In the genomic region with DNA sequence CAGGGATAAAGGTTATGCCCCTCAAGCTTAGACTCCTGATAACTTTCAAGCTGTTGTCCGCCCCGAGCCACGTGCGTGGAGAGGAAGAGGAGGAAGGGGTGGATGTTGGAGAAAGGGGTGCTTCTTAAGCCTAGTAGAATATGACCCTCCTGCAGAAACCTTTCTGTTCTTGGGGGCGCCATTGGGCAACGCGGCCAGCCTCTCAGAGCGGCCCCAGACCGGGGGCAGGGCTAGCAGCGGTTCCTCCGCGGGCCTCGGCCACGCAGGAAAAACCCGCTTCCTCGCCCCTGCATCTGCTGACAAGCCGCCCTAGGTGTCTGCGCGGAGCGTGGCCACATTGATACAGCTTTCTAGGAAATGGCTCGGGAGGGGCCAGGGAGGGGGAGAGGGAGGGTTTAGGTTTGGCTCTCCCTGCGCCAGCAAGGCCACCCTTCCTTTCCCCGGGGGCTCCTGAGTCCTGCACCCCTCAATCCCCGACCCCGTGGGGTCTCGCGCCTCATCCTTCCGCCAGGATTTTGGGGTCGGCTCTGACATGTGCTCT, we compare ENCODE assay signal across 8 mouse cellular contexts. TPM values are rescaled to one million over a fixed set of nuclear protein-coding genes. Genes with fewer than 3 reads are reported as not detected.
DNase-seq lines count a peak whose midpoint lies in the region; ATAC-seq lines count a peak whose summit lies in the region.

No protein-coding gene starts in this region.

- H3K9me3 ChIP-seq in embryonic facial prominence, embryonic 13.5 days: no peaks in the 10 kb centered on the region
- H3K9me3 ChIP-seq in limb, embryonic 13.5 days: no peaks in the 10 kb centered on the region
- H3K9me3 ChIP-seq in midbrain, embryonic 14.5 days (ENCODE audit: control insufficient read depth, low read length): no peaks in the 10 kb centered on the region

- peak; percentile 4; the same call in 1 of the 2 replicates for ATAC-seq in embryonic facial prominence, embryonic 13.5 days (ENCODE audit: insufficient number of reproducible peaks, insufficient read depth, low FRiP score, low TSS enrichment, low read depth)
- peak; percentile 19 to 24 for ATAC-seq in hematopoietic stem cell, adult 5-6 weeks (replicated peaks in 1 of 2; ENCODE audit: insufficient read depth in 1 of 2, low FRiP score in 2 of 2, low TSS enrichment in 1 of 2, low read depth in 1 of 2, poor library complexity in 2 of 2, severe bottlenecking in 2 of 2)
- 0 out of 2 replicates have a peak, but pooled peaks have one; percentile 0 for ATAC-seq in limb, embryonic 13.5 days (ENCODE audit: low FRiP score, low read depth)
- ATAC-seq in midbrain, embryonic 14.5 days (ENCODE audit: low FRiP score, low TSS enrichment): peak; percentile 16

- peak overlapping the region; percentile 95 for H3K27ac ChIP-seq in embryonic facial prominence, embryonic 13.5 days
- peak overlapping the region; percentile 98 for H3K27ac ChIP-seq in limb, embryonic 13.5 days
- peak overlapping the region; percentile 49 for H3K27ac ChIP-seq in midbrain, embryonic 14.5 days (replicated peaks; ENCODE audit: low read depth, low read length)

- peaks cover 57% of the 10 kb centered on the region for H3K4me1 ChIP-seq in embryonic facial prominence, embryonic 13.5 days
- H3K4me1 ChIP-seq in limb, embryonic 13.5 days: peaks cover 47% of the 10 kb centered on the region
- H3K4me1 ChIP-seq in midbrain, embryonic 14.5 days (ENCODE audit: control insufficient read depth, insufficient read depth, low read length): peaks cover 51% of the 10 kb centered on the region

- under 1% methylated on average over 29 of the region's 29 CpGs for WGBS in embryonic facial prominence, embryonic 13.5 days
- WGBS in limb, embryonic 13.5 days: under 1% methylated on average over 29 of the region's 29 CpGs
- 0% methylated on average over 29 of the region's 29 CpGs for WGBS in midbrain, embryonic 14.5 days

- DNase-seq in 416B (ENCODE audit: low read depth) (peak; percentile 95), MEL-GATA-1-ER (ENCODE audit: extremely low read depth, low read depth) (peak; percentile 62)
- DNase-seq in midbrain, embryonic 14.5 days: peak; percentile 66
- DNase-seq in splenic B cell, adult 2 months (ENCODE audit: low read depth, low spot score): peak; percentile 70
- DNase-seq in cerebellum, adult 9-10 months: no peak

- H3K4me3 ChIP-seq in embryonic facial prominence, embryonic 13.5 days: peak overlapping the region; percentile 78
- peak overlapping the region; percentile 92 for H3K4me3 ChIP-seq in limb, embryonic 13.5 days
- H3K4me3 ChIP-seq in midbrain, embryonic 14.5 days (replicated peaks; ENCODE audit: low read depth, low read length): peak overlapping the region; percentile 47

- peak overlapping the region; percentile 72 for H3K9ac ChIP-seq in embryonic facial prominence, embryonic 13.5 days
- H3K9ac ChIP-seq in limb, embryonic 13.5 days: peak overlapping the region; percentile 70
- peak overlapping the region; percentile 43 for H3K9ac ChIP-seq in midbrain, embryonic 14.5 days (replicated peaks; ENCODE audit: low read length)

- H3K36me3 ChIP-seq in embryonic facial prominence, embryonic 13.5 days: peaks cover 6% of the 10 kb centered on the region
- H3K36me3 ChIP-seq in limb, embryonic 13.5 days: peaks cover 6% of the 10 kb centered on the region
- no peaks in the 10 kb centered on the region for H3K36me3 ChIP-seq in midbrain, embryonic 14.5 days (ENCODE audit: control insufficient read depth, insufficient read depth, low read length)
- no peaks in the 10 kb centered on the region; the same call in 1 of the 2 replicates for H3K36me3 ChIP-seq in splenic B cell, adult 2 months (ENCODE audit: control insufficient read depth, insufficient read depth, low read length, poor library complexity, severe bottlenecking)

- H3K27me3 ChIP-seq in embryonic facial prominence, embryonic 13.5 days: no peaks in the 10 kb centered on the region
- H3K27me3 ChIP-seq in limb, embryonic 13.5 days: no peaks in the 10 kb centered on the region
- peaks cover 54% of the 10 kb centered on the region for H3K27me3 ChIP-seq in midbrain, embryonic 14.5 days (ENCODE audit: control insufficient read depth, insufficient read depth, low read length)
- H3K27me3 ChIP-seq in splenic B cell, adult 2 months (ENCODE audit: control insufficient read depth, insufficient read depth, low read length, poor library complexity, severe bottlenecking): peaks cover 5% of the 10 kb centered on the region; the same call in 1 of the 2 replicates

- H3K4me2 ChIP-seq in embryonic facial prominence, embryonic 13.5 days: peak overlapping the region; percentile 90
- peak overlapping the region; percentile 88 for H3K4me2 ChIP-seq in limb, embryonic 13.5 days (replicated peaks)
- H3K4me2 ChIP-seq in midbrain, embryonic 14.5 days (ENCODE audit: low read length): peak overlapping the region; percentile 95

RNA-seq across cellular contexts. Expression of a gene that starts 0.4 kb away (rescaled TPM):
- 1,075 and 1,213 TPM in 2 replicates for polyA plus RNA-seq in embryonic facial prominence, embryonic 13.5 days (2015; fragmentation: Nextera tagmentation; extraction: Ambion mirVana)
- 57.3 and 129 TPM in 2 replicates for total RNA-seq in hematopoietic stem cell, adult 5-6 weeks (2017)
- 1,475 and 1,588 TPM in 2 replicates for polyA plus RNA-seq in limb, embryonic 13.5 days (2015; fragmentation: Nextera tagmentation; extraction: Ambion mirVana)
- polyA plus RNA-seq in midbrain, embryonic 14.5 days (2014; fragmentation: Nextera tagmentation; extraction: Ambion mirVana): 252 and 477 TPM in 2 replicates

RNA-seq across cellular contexts. Expression of a gene that starts 42.3 kb away (rescaled TPM):
- polyA plus RNA-seq in embryonic facial prominence, embryonic 13.5 days (2015; fragmentation: Nextera tagmentation; extraction: Ambion mirVana): 2.1 and 4.3 TPM in 2 replicates
- total RNA-seq in hematopoietic stem cell, adult 5-6 weeks (2017): 3.4 and 3.8 TPM in 2 replicates
- polyA plus RNA-seq in limb, embryonic 13.5 days (2015; fragmentation: Nextera tagmentation; extraction: Ambion mirVana): 3.1 and 3.6 TPM in 2 replicates
- 5.0 and 6.5 TPM in 2 replicates for polyA plus RNA-seq in midbrain, embryonic 14.5 days (2014; fragmentation: Nextera tagmentation; extraction: Ambion mirVana)
